Mouse (Mus musculus): ENCODE measurements around the gene Pfkl. TPM values are rescaled to one million over a fixed set of nuclear protein-coding genes. Genes with fewer than 3 reads are reported as not detected.
"Not testable (repeated sequence)": the region's sequence is repeated elsewhere in the genome, so short reads cannot be mapped to it uniquely, and the experiment has no call there.

Pfkl gene
- polyA plus RNA-seq, 1 experiment from 2014 or later: 113 TPM

DNA sequence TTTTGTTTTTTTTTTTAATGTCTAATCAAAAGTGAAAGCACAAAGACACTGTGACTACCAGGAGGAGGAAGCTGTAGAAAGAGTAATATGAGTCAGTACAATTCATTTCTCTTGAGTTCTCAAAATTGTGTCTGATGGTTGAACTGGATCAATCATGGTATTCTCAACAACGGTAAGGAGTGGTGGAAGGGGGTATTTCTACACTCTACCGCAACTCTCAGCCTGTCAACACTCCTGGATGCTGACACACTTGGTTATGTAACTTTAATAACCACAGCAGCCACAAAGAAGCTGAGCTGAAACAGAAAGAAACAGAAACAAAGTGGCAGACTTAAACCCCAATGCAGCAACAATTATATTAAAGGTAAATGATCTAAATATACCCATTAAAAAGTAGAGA lies 47.2 kb downstream of the Pfkl start:
- 82% methylated on average over 2 of the region's 2 CpGs for WGBS
- Histone ChIP-seq H3K9ac (no peak overlapping the region), H3K9me3 (no peaks in the 10 kb centered on the region), H3K4me1 (no peaks in the 10 kb centered on the region), H3K4me3 (no peak overlapping the region), H3K27ac (no peak overlapping the region), H3K36me3 (no peaks in the 10 kb centered on the region), H3K27me3 (replicated peaks) (peaks cover under 1% of the 10 kb centered on the region; the same call in 1 of the 2 replicates), H3K4me2 (replicated peaks) (no peak overlapping the region)
- ATAC-seq (ENCODE audit: low FRiP score, low read depth): no peak

- H3K4me1 ChIP-seq; H3K27ac ChIP-seq; H3K9me3 ChIP-seq; H3K4me3 ChIP-seq; H3K4me2 ChIP-seq (replicated peaks); ATAC-seq (ENCODE audit: low FRiP score, low read depth); H3K36me3 ChIP-seq; H3K27me3 ChIP-seq (replicated peaks); H3K9ac ChIP-seq: not testable (repeated sequence)
- WGBS: 93% methylated on average over 9 of the region's 12 CpGs
These were observed 59.4 kb downstream of the Pfkl start for GRCm38 (mm10) chr10:77950468-77950867.

DNA sequence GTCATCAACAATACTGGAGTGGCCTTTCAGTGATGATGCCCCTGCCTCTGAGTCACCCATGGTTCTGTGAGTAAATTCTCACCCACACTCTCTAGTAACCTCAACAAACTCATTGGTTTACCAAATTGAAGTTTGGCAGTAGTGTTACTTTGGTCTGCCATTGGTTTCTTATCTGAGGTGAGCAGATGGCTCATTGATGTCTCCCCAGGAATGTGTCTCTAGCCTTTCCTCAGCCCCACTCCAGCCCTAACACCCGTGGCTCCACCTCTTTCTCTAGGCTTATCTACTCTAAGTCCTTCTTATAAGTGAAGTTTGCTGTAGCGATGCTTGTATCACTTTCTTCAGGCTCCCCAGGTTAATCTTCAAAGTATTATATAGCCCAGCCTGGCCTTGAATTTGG lies 70.2 kb downstream of the Pfkl start:
- WGBS: 75% methylated on average over 2 of the region's 2 CpGs
- Histone ChIP-seq H3K9me3 (0 out of 2 replicates have a peak, but pooled peaks cover 1% of the 10 kb centered on the region), H3K9ac (no peak overlapping the region), H3K4me2 (replicated peaks) (no peak overlapping the region), H3K27ac (no peak overlapping the region), H3K27me3 (replicated peaks) (no peaks in the 10 kb centered on the region), H3K4me1 (no peaks in the 10 kb centered on the region), H3K36me3 (no peaks in the 10 kb centered on the region), H3K4me3 (no peak overlapping the region)
- ATAC-seq (ENCODE audit: low FRiP score, low read depth): no peak

Other genes starting within 250 kb of the Pfkl start
- not detected in 2 replicates for gene Gm3238, start 238.8 kb downstream of the Pfkl start, polyA plus RNA-seq (2016; fragmentation: Nextera tagmentation; extraction: Ambion mirVana)
- not detected in 2 replicates for gene Gm7138, start 233.1 kb downstream of the Pfkl start, polyA plus RNA-seq (2016; fragmentation: Nextera tagmentation; extraction: Ambion mirVana)
- not detected in 2 replicates for gene Gm3250, start 227.5 kb downstream of the Pfkl start, polyA plus RNA-seq (2016; fragmentation: Nextera tagmentation; extraction: Ambion mirVana)
- not detected in 2 replicates for gene Gm7137, start 221.9 kb downstream of the Pfkl start, polyA plus RNA-seq (2016; fragmentation: Nextera tagmentation; extraction: Ambion mirVana)
- not detected in 2 replicates for gene Gm9639, start 215.0 kb downstream of the Pfkl start, polyA plus RNA-seq (2016; fragmentation: Nextera tagmentation; extraction: Ambion mirVana)
- gene Gm19668, start 210.9 kb downstream of the Pfkl start, polyA plus RNA-seq (2016; fragmentation: Nextera tagmentation; extraction: Ambion mirVana): not detected in 2 replicates
- not detected in 2 replicates for gene Gm9507, start 198.2 kb downstream of the Pfkl start, polyA plus RNA-seq (2016; fragmentation: Nextera tagmentation; extraction: Ambion mirVana)
- not detected in 2 replicates for gene Gm2696, start 195.4 kb downstream of the Pfkl start, polyA plus RNA-seq (2016; fragmentation: Nextera tagmentation; extraction: Ambion mirVana)
- gene Krtap10-4, start 183.0 kb downstream of the Pfkl start, polyA plus RNA-seq (2016; fragmentation: Nextera tagmentation; extraction: Ambion mirVana): not detected in 2 replicates
- not detected in 2 replicates for gene Krtap10-10, start 174.1 kb downstream of the Pfkl start, polyA plus RNA-seq (2016; fragmentation: Nextera tagmentation; extraction: Ambion mirVana)
- gene Gm36176, start 163.3 kb downstream of the Pfkl start, polyA plus RNA-seq (2016; fragmentation: Nextera tagmentation; extraction: Ambion mirVana): not detected in 2 replicates
- gene Gm10318, start 157.2 kb downstream of the Pfkl start, polyA plus RNA-seq (2016; fragmentation: Nextera tagmentation; extraction: Ambion mirVana): not detected in 2 replicates
- not detected in 2 replicates for gene Gm3285, start 148.1 kb downstream of the Pfkl start, polyA plus RNA-seq (2016; fragmentation: Nextera tagmentation; extraction: Ambion mirVana)
- gene Lrrc3, start 107.5 kb downstream of the Pfkl start, polyA plus RNA-seq (2016; fragmentation: Nextera tagmentation; extraction: Ambion mirVana): 8.0 and 8.4 TPM in 2 replicates
- 2.2 and 3.0 TPM in 2 replicates for gene Trpm2, start 39.5 kb downstream of the Pfkl start, polyA plus RNA-seq (2016; fragmentation: Nextera tagmentation; extraction: Ambion mirVana)
- 35.4 and 35.8 TPM in 2 replicates for gene 1810043G02Rik, start 31.6 kb downstream of the Pfkl start, polyA plus RNA-seq (2016; fragmentation: Nextera tagmentation; extraction: Ambion mirVana)
- gene Dnmt3l, start 31.9 kb upstream of the Pfkl start, polyA plus RNA-seq (2016; fragmentation: Nextera tagmentation; extraction: Ambion mirVana): not detected in 2 replicates
- gene Aire, start 33.5 kb upstream of the Pfkl start, polyA plus RNA-seq (2016; fragmentation: Nextera tagmentation; extraction: Ambion mirVana): 0.17 and 0.22 TPM in 2 replicates
- 1.3 TPM in 2 replicates for gene Icosl, start 59.2 kb upstream of the Pfkl start, polyA plus RNA-seq (2016; fragmentation: Nextera tagmentation; extraction: Ambion mirVana)
- gene D10Jhu81e, start 159.7 kb upstream of the Pfkl start, polyA plus RNA-seq (2016; fragmentation: Nextera tagmentation; extraction: Ambion mirVana): 19.0 and 23.7 TPM in 2 replicates
- 21.6 and 22.2 TPM in 2 replicates for gene Pwp2, start 175.1 kb upstream of the Pfkl start, polyA plus RNA-seq (2016; fragmentation: Nextera tagmentation; extraction: Ambion mirVana)
- 24.9 and 28.6 TPM in 2 replicates for gene Trappc10, start 234.6 kb upstream of the Pfkl start, polyA plus RNA-seq (2016; fragmentation: Nextera tagmentation; extraction: Ambion mirVana)